Mouse (Mus musculus) spleen, adult 2 months (tissue): Measurements from ENCODE around the gene Aldh3b1. TPM values are rescaled to one million over a fixed set of nuclear protein-coding genes. Genes with fewer than 3 reads are reported as not detected.

ENCODE experiments used
- DNase-seq, 2 experiments: peaks; one replicate each; pipeline versions ENCODE4 v3.0.0 to v3.0.0-alpha.2; 2012 to 2021; ENCODE audit warnings: low spot score in 2 of 2, low read depth in 1 of 2
- H3K27ac ChIP-seq: fragments of 200-500 bp; 2 replicates; pipeline ENCODE4 v1.5.1; 2012; ENCODE audit warnings: low read length, inconsistent platforms; ENCODE audit not compliant: insufficient read depth
- H3K27me3 ChIP-seq: fragments of 200-500 bp; 2 replicates; pipeline ENCODE4 v1.6.1; 2012; ENCODE audit warnings: mild to moderate bottlenecking, moderate library complexity, low read length, inconsistent platforms; ENCODE audit not compliant: control insufficient read depth, insufficient read depth
- H3K36me3 ChIP-seq: fragments of 200-500 bp; 2 replicates; pipeline ENCODE4 v1.6.1; 2012; ENCODE audit warnings: mild to moderate bottlenecking, low read length, inconsistent platforms; ENCODE audit not compliant: control insufficient read depth, insufficient read depth
- H3K4me1 ChIP-seq: fragments of 200-500 bp; 2 replicates; pipeline ENCODE4 v1.6.1; 2011; ENCODE audit warnings: inconsistent platforms; ENCODE audit not compliant: control insufficient read depth, insufficient read depth, insufficient read length
- H3K4me3 ChIP-seq: fragments of 200-500 bp; 2 replicates; pipeline ENCODE4 v1.5.1; 2011; ENCODE audit warnings: mild to moderate bottlenecking, inconsistent platforms; ENCODE audit not compliant: insufficient read depth, insufficient read length; ENCODE audit errors: extremely low read depth
- CTCF ChIP-seq: fragments of 200-500 bp; IDR thresholded peaks from 2 replicates; pipeline ENCODE4 v1.5.1; 2011; ENCODE audit warnings: mild to moderate bottlenecking, inconsistent platforms; ENCODE audit not compliant: insufficient read depth, insufficient read length, insufficient replicate concordance; ENCODE audit errors: extremely low read depth
- POLR2A ChIP-seq: fragments of 200-500 bp; IDR thresholded peaks from 2 replicates; pipeline ENCODE4 v1.6.1; 2011; ENCODE audit warnings: low read depth, low read length, inconsistent platforms
- WGBS: fragments of 180-500 bp; shearing (Covaris S2); methylation state at CpG from one replicate; pipeline ENCODE4 v1.1.7; 2018; 5-methylcytosine and 5-hydroxymethylcytosine counted together
- polyA plus RNA-seq: library from polyadenylated mRNA; depleted of rRNA; stranded (reverse); fragments of >200 nt; gene quantifications from 2 replicates; pipeline ENCODE4 v1.2.3, GENCODE M21; 2012

Aldh3b1 gene
- polyA plus RNA-seq, 1 experiment, result 24.6 TPM

- H3K4me3 ChIP-seq, result no peak overlapping the region
- no peak for DNase-seq
- TF ChIP-seq CTCF, result no peak
- WGBS, result 75% methylated on average over 3 of the region's 3 CpGs
- peaks cover 2% of the 10 kb centered on the region; the same call in 1 of the 2 replicates for H3K36me3 ChIP-seq
- no peaks in the 10 kb centered on the region for H3K4me1 ChIP-seq
- H3K27me3 ChIP-seq, result no peaks in the 10 kb centered on the region
- H3K27ac ChIP-seq, result no peak overlapping the region
Observed at GRCm38 (mm10) chr19:3955033-3955432, 25.4 kb upstream of the Aldh3b1 start.

- WGBS, result 65% methylated on average over 1 of the region's 1 CpGs
- Histone ChIP-seq H3K36me3 (peaks cover 26% of the 10 kb centered on the region), H3K4me1 (no peaks in the 10 kb centered on the region), H3K4me3 (no peak overlapping the region), H3K27me3 (no peaks in the 10 kb centered on the region), H3K27ac (no peak overlapping the region)
- DNase-seq, result no peak
- no peak for TF ChIP-seq POLR2A
- TF ChIP-seq CTCF, result no peak
Observed at GRCm38 (mm10) chr19:3952099-3952498, 22.5 kb upstream of the Aldh3b1 start.

GRCm38 (mm10) chr19:3951461-3951860, 21.9 kb upstream of the Aldh3b1 start:
- no peaks in the 10 kb centered on the region for H3K27me3 ChIP-seq
- TF ChIP-seq POLR2A (no peak), CTCF (no peak)
- H3K4me1 ChIP-seq, result no peaks in the 10 kb centered on the region
- no peak overlapping the region for H3K27ac ChIP-seq
- no peak for DNase-seq
- H3K36me3 ChIP-seq, result peaks cover 30% of the 10 kb centered on the region
- no peak overlapping the region for H3K4me3 ChIP-seq

DNA sequence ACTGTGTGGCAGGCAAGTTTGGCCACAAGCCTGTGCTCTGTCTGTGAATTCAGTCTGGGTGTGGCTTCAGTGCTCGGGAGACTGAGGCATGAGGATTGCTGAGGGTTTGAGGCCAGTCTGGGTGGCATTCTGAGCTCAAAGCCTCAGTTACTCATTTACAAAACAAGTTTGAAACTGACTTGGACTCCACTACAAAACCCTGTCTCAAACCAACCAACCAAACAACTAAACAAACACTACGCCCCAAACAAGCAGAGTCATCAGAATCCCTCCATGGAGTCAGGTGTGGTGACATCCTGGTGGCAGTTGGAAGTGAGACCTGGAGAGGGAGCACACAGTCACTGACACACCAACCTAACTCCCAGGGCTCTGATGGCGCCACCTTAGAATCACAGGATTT, 20.7 kb upstream of the Aldh3b1 start:
- TF ChIP-seq POLR2A (no peak), CTCF (no peak)
- 93% methylated on average over 3 of the region's 3 CpGs for WGBS
- Histone ChIP-seq H3K4me1 (no peaks in the 10 kb centered on the region), H3K36me3 (peaks cover 33% of the 10 kb centered on the region), H3K27ac (no peak overlapping the region), H3K27me3 (no peaks in the 10 kb centered on the region), H3K4me3 (no peak overlapping the region)
- DNase-seq, result no peak

DNA sequence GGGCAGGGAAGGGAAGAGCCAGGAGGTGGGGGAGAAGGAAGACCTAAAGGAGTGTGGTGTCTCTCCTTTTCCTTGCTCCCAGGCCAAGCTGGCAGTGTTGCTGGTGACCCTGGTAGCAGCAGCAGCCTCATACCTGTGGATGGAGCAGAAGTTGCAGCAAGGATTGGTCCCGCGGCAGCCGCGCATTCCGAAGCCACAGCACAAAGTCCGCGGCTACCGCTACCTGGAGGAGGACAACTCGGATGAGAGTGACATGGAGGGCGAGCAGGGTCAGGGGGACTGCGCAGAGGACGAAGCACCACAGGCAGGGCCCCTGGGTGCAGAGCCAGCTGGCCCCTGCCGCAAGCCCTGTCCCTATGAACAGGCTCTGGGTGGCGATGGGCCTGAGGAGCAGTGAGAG, 18.9 kb upstream of the Aldh3b1 start:
- 95% methylated on average over 14 of the region's 14 CpGs for WGBS
- peak in 1 of 2 experiments; percentile 3 for DNase-seq
- Histone ChIP-seq H3K27me3 (no peaks in the 10 kb centered on the region), H3K27ac (no peak overlapping the region), H3K4me3 (no peak overlapping the region), H3K4me1 (peaks cover 6% of the 10 kb centered on the region), H3K36me3 (peaks cover 44% of the 10 kb centered on the region)
- TF ChIP-seq POLR2A (no peak), CTCF (no peak)

GRCm38 (mm10) chr19:3947813-3948212, 18.2 kb upstream of the Aldh3b1 start:
- DNase-seq, result no peak
- H3K4me1 ChIP-seq, result peaks cover 10% of the 10 kb centered on the region
- H3K27me3 ChIP-seq, result no peaks in the 10 kb centered on the region
- TF ChIP-seq CTCF (no peak), POLR2A (no peak)
- H3K27ac ChIP-seq, result no peak overlapping the region
- H3K4me3 ChIP-seq, result no peak overlapping the region
- peaks cover 44% of the 10 kb centered on the region for H3K36me3 ChIP-seq
- 89% methylated on average over 3 of the region's 3 CpGs for WGBS

GRCm38 (mm10) chr19:3946715-3947114, 17.1 kb upstream of the Aldh3b1 start:
- H3K4me3 ChIP-seq, result no peak overlapping the region
- TF ChIP-seq CTCF (peak; percentile 74; the same call in 1 of the 2 replicates), POLR2A (no peak)
- H3K4me1 ChIP-seq, result peaks cover 20% of the 10 kb centered on the region
- no peak overlapping the region for H3K27ac ChIP-seq
- peak in 1 of 2 experiments; percentile 61 for DNase-seq
- no peaks in the 10 kb centered on the region for H3K27me3 ChIP-seq
- peaks cover 48% of the 10 kb centered on the region for H3K36me3 ChIP-seq
- 66% methylated on average over 2 of the region's 2 CpGs for WGBS
